Mouse (Mus musculus) liver, adult (tissue): ENCODE measurements around the gene Rorc.

Experiments
- GATA4 ChIP-seq: IDR thresholded peaks from 2 replicates; pipeline ENCODE4 v1.6.1; 2014; ENCODE audit warnings: mild to moderate bottlenecking, low read length; ENCODE audit not compliant: insufficient replicate concordance

The Rorc gene

GRCm38 (mm10) chr3:94371637-94372036 lies 957 bp upstream of the Rorc start:
- peak; percentile 29; the same call in 1 of the 2 replicates for TF ChIP-seq GATA4

GRCm38 (mm10) chr3:94372038-94372437 lies 556 bp upstream of the Rorc start:
- TF ChIP-seq GATA4: no peak

DNA sequence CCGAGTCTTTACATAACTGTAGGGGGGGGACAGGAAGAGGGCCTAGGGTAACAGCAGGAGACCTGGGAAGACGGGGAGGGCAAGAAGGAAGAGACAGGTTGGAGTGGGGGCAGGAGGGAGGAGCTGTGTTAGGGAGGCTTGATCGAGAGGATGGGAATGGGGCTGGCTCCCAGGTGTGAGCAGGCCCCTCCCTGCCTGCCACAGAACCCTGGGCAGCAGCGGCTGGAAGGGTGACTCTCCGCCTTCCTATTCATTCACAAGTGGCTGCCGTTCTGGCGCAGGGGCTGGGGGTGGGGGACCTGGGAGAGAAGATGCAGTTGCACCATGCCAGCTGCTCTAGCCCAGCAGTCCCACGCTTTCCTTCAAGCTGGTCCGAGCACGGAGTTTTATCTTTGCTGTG lies 496 bp downstream of the Rorc start:
- TF ChIP-seq GATA4: no peak

- no peak for TF ChIP-seq GATA4
Measured at GRCm38 (mm10) chr3:94373597-94374011, 1.0 kb downstream of the Rorc start.

DNA sequence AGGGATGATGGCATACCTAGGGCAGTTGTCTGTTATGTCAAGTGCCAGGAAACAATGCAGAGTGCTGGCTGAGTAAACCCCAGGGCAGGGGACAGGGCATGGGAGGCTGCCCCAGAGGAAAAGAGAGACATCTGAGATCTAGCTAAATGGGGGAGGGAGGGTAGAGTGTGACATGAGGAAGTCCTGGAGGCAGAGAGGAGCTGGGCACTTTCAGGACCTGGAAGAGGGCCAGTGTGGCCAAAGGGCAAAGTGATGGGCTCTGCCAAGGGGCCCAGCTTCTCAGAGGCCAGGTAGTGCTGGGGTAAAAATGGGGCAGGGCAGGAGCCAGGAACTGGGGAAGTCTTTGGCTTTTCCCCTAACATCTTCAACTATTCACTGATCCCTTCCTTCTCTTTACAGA lies 2.0 kb downstream of the Rorc start:
- TF ChIP-seq GATA4: no peak

DNA sequence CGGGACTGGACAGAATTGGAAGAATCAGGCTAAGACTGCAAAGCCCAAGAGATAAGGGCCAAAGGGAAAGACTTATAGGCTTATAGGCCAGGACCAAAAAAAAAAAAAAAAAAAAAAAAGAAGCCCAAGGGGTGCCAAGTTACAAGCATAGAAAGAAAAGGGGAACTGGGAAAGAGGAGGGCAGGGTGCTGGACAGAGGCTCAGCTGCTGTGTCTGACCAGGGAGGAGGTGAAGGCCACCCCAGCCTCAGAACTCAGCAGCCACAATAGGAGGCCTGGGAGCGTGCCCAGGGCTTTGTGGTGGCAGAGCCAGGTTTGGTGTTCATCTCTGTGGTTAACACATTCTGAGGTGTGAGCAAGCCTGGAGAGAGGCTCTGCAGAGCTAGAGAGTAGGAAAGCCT lies 2.6 kb downstream of the Rorc start:
- TF ChIP-seq GATA4: no peak

DNA sequence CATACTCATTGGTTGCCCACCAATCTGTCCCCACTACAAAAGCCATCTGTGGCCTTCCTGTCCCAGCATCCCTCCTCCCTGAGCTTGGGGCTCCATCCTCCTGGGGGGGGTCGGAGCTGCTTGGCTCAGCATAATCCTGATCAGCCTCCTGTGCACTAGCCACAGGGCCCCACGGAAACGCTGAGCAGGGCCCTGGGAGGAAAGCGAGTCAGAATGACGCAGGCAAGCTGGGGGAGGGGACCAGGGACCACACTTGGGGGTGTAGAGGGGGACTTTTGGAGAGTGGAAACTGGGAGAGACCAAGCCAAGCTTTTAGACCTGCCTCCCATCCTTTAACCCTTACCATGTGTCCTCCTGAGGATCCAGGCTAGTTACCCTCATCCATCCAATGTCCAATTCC lies 3.3 kb downstream of the Rorc start:
- TF ChIP-seq GATA4: no peak

GRCm38 (mm10) chr3:94377028-94377923 lies 4.7 kb downstream of the Rorc start:
- no peak for TF ChIP-seq GATA4

DNA sequence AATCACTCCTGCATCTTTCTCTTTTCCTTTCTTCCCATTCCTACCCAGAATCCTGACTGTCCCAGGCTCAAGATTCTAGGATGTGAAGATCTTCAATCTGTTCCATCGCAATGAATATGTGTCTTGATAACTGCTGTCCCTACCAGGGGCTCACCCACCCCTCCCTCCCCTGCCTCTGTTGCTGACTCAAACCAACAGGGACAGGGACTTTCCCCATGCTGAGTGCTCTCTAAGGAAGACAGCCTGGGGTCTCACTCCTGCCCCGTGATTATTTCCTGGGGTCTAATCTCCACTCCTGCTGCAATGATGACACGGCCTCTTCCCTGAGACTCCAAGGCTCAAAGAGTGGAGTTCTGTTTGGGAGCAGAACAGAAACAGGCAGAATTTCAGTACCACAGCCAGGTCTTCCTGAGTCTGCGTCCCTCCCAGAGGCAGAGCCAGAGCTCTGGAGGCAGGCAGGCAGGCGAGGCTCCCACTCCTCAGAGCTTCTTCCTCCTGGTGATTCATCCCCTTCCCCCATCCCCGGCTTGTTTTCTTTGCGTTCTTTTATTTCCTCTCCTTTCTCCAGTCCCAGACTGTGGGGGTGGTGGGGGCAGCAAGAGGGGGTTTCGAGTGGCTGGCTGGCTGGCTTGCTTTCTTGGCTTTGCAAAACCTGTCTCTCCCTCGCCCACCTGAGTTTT lies 7.4 kb downstream of the Rorc start:
- no peak for TF ChIP-seq GATA4

GRCm38 (mm10) chr3:94382308-94382707 lies 9.7 kb downstream of the Rorc start:
- no peak for TF ChIP-seq GATA4

DNA sequence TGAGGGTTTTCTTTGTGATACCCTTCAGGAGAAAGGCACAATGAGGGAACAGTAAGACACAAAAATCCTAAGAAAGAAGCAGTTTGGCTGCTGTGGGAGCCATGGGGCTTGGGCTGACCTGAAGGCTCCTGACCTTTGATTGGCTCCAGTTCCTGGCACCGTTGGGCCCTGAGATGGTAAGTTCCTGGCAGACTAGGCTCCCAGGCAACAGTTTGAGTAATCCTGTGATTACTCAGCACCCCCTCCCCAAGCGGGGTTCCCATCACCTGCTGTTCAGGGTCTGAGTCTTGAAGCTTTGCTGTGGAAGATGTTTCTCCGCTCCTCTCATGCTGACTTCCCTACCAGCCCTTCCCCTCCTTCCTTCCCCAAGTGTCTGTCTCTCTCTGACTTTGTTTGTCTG lies 10.9 kb downstream of the Rorc start:
- no peak for TF ChIP-seq GATA4

- no peak for TF ChIP-seq GATA4
Measured at GRCm38 (mm10) chr3:94386671-94387070, 14.1 kb downstream of the Rorc start.

- no peak for TF ChIP-seq GATA4
Measured at GRCm38 (mm10) chr3:94387391-94387790, 14.8 kb downstream of the Rorc start.

GRCm38 (mm10) chr3:94388047-94388446 lies 15.5 kb downstream of the Rorc start:
- no peak for TF ChIP-seq GATA4

- no peak for TF ChIP-seq GATA4
Measured at GRCm38 (mm10) chr3:94389420-94389819, 16.8 kb downstream of the Rorc start.

GRCm38 (mm10) chr3:94391001-94391400 lies 18.4 kb downstream of the Rorc start:
- no peak for TF ChIP-seq GATA4

- TF ChIP-seq GATA4: no peak
Measured at GRCm38 (mm10) chr3:94392128-94392527, 19.5 kb downstream of the Rorc start.

DNA sequence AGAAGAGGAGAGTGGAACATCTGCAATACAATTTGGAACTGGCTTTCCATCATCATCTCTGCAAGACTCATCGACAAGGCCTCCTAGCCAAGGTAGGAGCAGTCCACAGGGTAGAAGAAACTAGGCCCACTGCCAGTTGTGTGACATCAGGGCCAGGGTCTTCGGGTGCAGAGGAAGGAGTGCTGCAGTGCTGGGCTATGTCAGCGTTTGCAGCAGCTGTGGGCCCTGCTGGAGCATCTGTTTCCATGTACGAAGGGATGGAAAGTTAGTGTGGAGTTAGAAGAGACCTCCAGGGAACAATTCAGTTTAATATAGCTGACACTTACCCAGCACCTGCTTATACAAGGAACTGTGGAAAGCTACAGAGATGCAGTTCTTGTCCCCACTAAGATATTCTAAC lies 20.5 kb downstream of the Rorc start:
- no peak for TF ChIP-seq GATA4
